Mouse (Mus musculus): ENCODE measurements at regions not wholly inside any gene's neighbourhood (a gene's known extent, or its start where the extent isn't known, plus 50 kb on each side); places are given as distances from the start of the nearest gene placed in this dataset.
A peak's percentile ranks its signal among the peaks of the same experiment; 100 is the strongest.

GRCm38 (mm10) chr13:6288109-6288508 is 259.8 kb upstream of the Pitrm1 start:
- no peaks in the 10 kb centered on the region for H3K27me3 ChIP-seq
- WGBS = 50% methylated on average over 6 of the region's 6 CpGs

GRCm38 (mm10) chr13:6292098-6292497 is 255.9 kb upstream of the Pitrm1 start:
- Histone ChIP-seq H3K4me3 (no peak overlapping the region), H3K9ac (no peak overlapping the region), H3K4me2 (replicated peaks) (no peak overlapping the region), H3K4me1 (no peaks in the 10 kb centered on the region), H3K27me3 (peaks cover 3% of the 10 kb centered on the region; the same call in 1 of the 2 replicates), H3K27ac (no peak overlapping the region), H3K36me3 (no peaks in the 10 kb centered on the region), H3K9me3 (no peaks in the 10 kb centered on the region)
- no peak for ATAC-seq (ENCODE audit: low FRiP score, low read depth)
- 54% methylated on average over 3 of the region's 3 CpGs for WGBS

More at GRCm38 (mm10) chr13:6288109-6288508, 259.8 kb upstream of the Pitrm1 start:
- Histone ChIP-seq H3K36me3 (no peaks in the 10 kb centered on the region), H3K9ac (no peak overlapping the region), H3K9me3 (no peaks in the 10 kb centered on the region), H3K27ac (no peak overlapping the region), H3K4me1 (no peaks in the 10 kb centered on the region), H3K4me2 (replicated peaks) (no peak overlapping the region), H3K4me3 (no peak overlapping the region)
- ATAC-seq (ENCODE audit: low FRiP score, low read depth) = no peak

GRCm38 (mm10) chr13:6305718-6306117 is 242.2 kb upstream of the Pitrm1 start:
- Histone ChIP-seq H3K9me3 (no peaks in the 10 kb centered on the region), H3K4me3 (no peak overlapping the region), H3K9ac (no peak overlapping the region), H3K4me2 (replicated peaks) (no peak overlapping the region), H3K27me3 (peaks cover 6% of the 10 kb centered on the region; the same call in 1 of the 2 replicates), H3K27ac (no peak overlapping the region), H3K4me1 (peaks cover 10% of the 10 kb centered on the region), H3K36me3 (no peaks in the 10 kb centered on the region)
- no peak for ATAC-seq (ENCODE audit: low FRiP score, low read depth)

- H3K4me2 ChIP-seq (replicated peaks) = no peak overlapping the region
- H3K9me3 ChIP-seq = no peaks in the 10 kb centered on the region
- no peak overlapping the region for H3K4me3 ChIP-seq
- H3K4me1 ChIP-seq = peaks cover 10% of the 10 kb centered on the region
- 13% methylated on average over 4 of the region's 4 CpGs for WGBS
- no peaks in the 10 kb centered on the region for H3K36me3 ChIP-seq
- ATAC-seq (ENCODE audit: low FRiP score, low read depth) = peak; percentile 54; the same call in 1 of the 2 replicates
- H3K9ac ChIP-seq = no peak overlapping the region
- peaks cover 6% of the 10 kb centered on the region; the same call in 1 of the 2 replicates for H3K27me3 ChIP-seq
- H3K27ac ChIP-seq = no peak overlapping the region
Observed at GRCm38 (mm10) chr13:6306616-6306988, 241.3 kb upstream of the Pitrm1 start.

- H3K4me2 ChIP-seq (replicated peaks) = no peak overlapping the region
- H3K9me3 ChIP-seq = no peaks in the 10 kb centered on the region
- H3K9ac ChIP-seq = no peak overlapping the region
- no peak overlapping the region for H3K4me3 ChIP-seq
- H3K27ac ChIP-seq = no peak overlapping the region
- H3K27me3 ChIP-seq = peaks cover 6% of the 10 kb centered on the region; the same call in 1 of the 2 replicates
- 50% methylated on average over 7 of the region's 7 CpGs for WGBS
- H3K4me1 ChIP-seq = peaks cover 10% of the 10 kb centered on the region
- ATAC-seq (ENCODE audit: low FRiP score, low read depth) = peak; percentile 36
- H3K36me3 ChIP-seq = no peaks in the 10 kb centered on the region
Observed at GRCm38 (mm10) chr13:6306989-6307917, 240.7 kb upstream of the Pitrm1 start.

GRCm38 (mm10) chr13:6316201-6316600 is 231.7 kb upstream of the Pitrm1 start:
- H3K9me3 ChIP-seq = no peaks in the 10 kb centered on the region
- H3K27me3 ChIP-seq = no peaks in the 10 kb centered on the region
- no peak overlapping the region for H3K4me3 ChIP-seq
- no peaks in the 10 kb centered on the region for H3K4me1 ChIP-seq
- H3K9ac ChIP-seq = no peak overlapping the region
- H3K27ac ChIP-seq = no peak overlapping the region
- H3K4me2 ChIP-seq (replicated peaks) = no peak overlapping the region
- no peak for ATAC-seq (ENCODE audit: low FRiP score, low read depth)
- no peaks in the 10 kb centered on the region for H3K36me3 ChIP-seq

GRCm38 (mm10) chr13:6323948-6324347 is 224.0 kb upstream of the Pitrm1 start:
- Histone ChIP-seq H3K36me3 (no peaks in the 10 kb centered on the region), H3K27me3 (no peaks in the 10 kb centered on the region), H3K4me1 (no peaks in the 10 kb centered on the region), H3K4me3 (no peak overlapping the region), H3K4me2 (replicated peaks) (no peak overlapping the region), H3K9me3 (no peaks in the 10 kb centered on the region), H3K9ac (no peak overlapping the region), H3K27ac (no peak overlapping the region)
- no peak for ATAC-seq (ENCODE audit: low FRiP score, low read depth)
- WGBS = 63% methylated on average over 2 of the region's 2 CpGs

GRCm38 (mm10) chr13:6330320-6330950 is 217.5 kb upstream of the Pitrm1 start:
- 93% methylated on average over 3 of the region's 3 CpGs for WGBS
- no peaks in the 10 kb centered on the region for H3K9me3 ChIP-seq
- no peak overlapping the region for H3K9ac ChIP-seq
- no peak overlapping the region for H3K4me3 ChIP-seq
- H3K4me1 ChIP-seq = no peaks in the 10 kb centered on the region
- H3K4me2 ChIP-seq (replicated peaks) = no peak overlapping the region
- H3K27me3 ChIP-seq = no peaks in the 10 kb centered on the region
- no peak for ATAC-seq (ENCODE audit: low FRiP score, low read depth)
- H3K36me3 ChIP-seq = no peaks in the 10 kb centered on the region
- H3K27ac ChIP-seq = no peak overlapping the region

- Histone ChIP-seq H3K9me3 (no peaks in the 10 kb centered on the region), H3K4me1 (0 out of 2 replicates have a peak, but pooled peaks cover 5% of the 10 kb centered on the region), H3K36me3 (no peaks in the 10 kb centered on the region), H3K9ac (no peak overlapping the region), H3K4me3 (no peak overlapping the region), H3K4me2 (replicated peaks) (no peak overlapping the region), H3K27me3 (no peaks in the 10 kb centered on the region), H3K27ac (no peak overlapping the region)
- no peak for ATAC-seq (ENCODE audit: low FRiP score, low read depth)
- 76% methylated on average over 7 of the region's 7 CpGs for WGBS
Observed at GRCm38 (mm10) chr13:6340157-6340556, 207.8 kb upstream of the Pitrm1 start.

- Histone ChIP-seq H3K27me3 (no peaks in the 10 kb centered on the region), H3K9ac (no peak overlapping the region), H3K36me3 (no peaks in the 10 kb centered on the region), H3K4me3 (no peak overlapping the region), H3K4me1 (0 out of 2 replicates have a peak, but pooled peaks cover 5% of the 10 kb centered on the region), H3K4me2 (replicated peaks) (no peak overlapping the region), H3K9me3 (no peaks in the 10 kb centered on the region), H3K27ac (no peak overlapping the region)
- ATAC-seq (ENCODE audit: low FRiP score, low read depth) = no peak
- 43% methylated on average over 3 of the region's 3 CpGs for WGBS
Observed at GRCm38 (mm10) chr13:6341102-6341737, 206.7 kb upstream of the Pitrm1 start.

- Histone ChIP-seq H3K36me3 (no peaks in the 10 kb centered on the region), H3K9me3 (no peaks in the 10 kb centered on the region), H3K4me3 (no peak overlapping the region), H3K4me1 (no peaks in the 10 kb centered on the region), H3K4me2 (replicated peaks) (no peak overlapping the region), H3K27me3 (no peaks in the 10 kb centered on the region), H3K27ac (no peak overlapping the region), H3K9ac (no peak overlapping the region)
- 70% methylated on average over 4 of the region's 4 CpGs for WGBS
- no peak for ATAC-seq (ENCODE audit: low FRiP score, low read depth)
Observed at GRCm38 (mm10) chr13:6365169-6365568, 182.8 kb upstream of the Pitrm1 start.

- H3K4me1 ChIP-seq = no peaks in the 10 kb centered on the region
- H3K4me3 ChIP-seq = no peak overlapping the region
- no peak for ATAC-seq (ENCODE audit: low FRiP score, low read depth)
- H3K4me2 ChIP-seq (replicated peaks) = no peak overlapping the region
- H3K27ac ChIP-seq = no peak overlapping the region
- H3K36me3 ChIP-seq = no peaks in the 10 kb centered on the region
- H3K9me3 ChIP-seq = no peaks in the 10 kb centered on the region
- H3K9ac ChIP-seq = no peak overlapping the region
- no peaks in the 10 kb centered on the region for H3K27me3 ChIP-seq
- 79% methylated on average over 1 of the region's 1 CpGs for WGBS
Observed at GRCm38 (mm10) chr13:6367661-6368060, 180.3 kb upstream of the Pitrm1 start.

Data from limb, embryonic 13.5 days (tissue).